Mouse (Mus musculus) MEL (cell line): ENCODE measurements around the gene Gm6793.

Experiments
- CTCF ChIP-seq, 3 experiments: IDR thresholded peaks in 2 of 3; conservative IDR thresholded peaks in 1 of 3; 2 replicates each; pipeline ENCODE4 v1.5.1; 2011 to 2012; ENCODE audit warnings: low read length in 3 of 3, low read depth in 2 of 3, mild to moderate bottlenecking in 2 of 3, improper control_type of control experiment in 1 of 3, inconsistent platforms in 1 of 3, mixed read lengths in 1 of 3, moderate library complexity in 1 of 3; ENCODE audit not compliant: control insufficient read depth in 1 of 3, insufficient read depth in 1 of 3, poor library complexity in 1 of 3, severe bottlenecking in 1 of 3
- E2F4 ChIP-seq: IDR thresholded peaks from 2 replicates; pipeline ENCODE4 v1.6.1; 2011; ENCODE audit warnings: low read depth, low read length, improper control_type of control experiment, borderline replicate concordance
- ELF1 ChIP-seq: IDR thresholded peaks from 2 replicates; pipeline ENCODE4 v1.6.1; 2014; ENCODE audit warnings: low read depth, mild to moderate bottlenecking, inconsistent platforms, low read length, improper control_type of control experiment, moderate library complexity
- GABPA ChIP-seq: IDR thresholded peaks from 2 replicates; pipeline ENCODE4 v1.6.1; 2012; ENCODE audit warnings: low read depth, mild to moderate bottlenecking, inconsistent platforms, low read length, improper control_type of control experiment, moderate library complexity
- GATA1 ChIP-seq: IDR thresholded peaks from 2 replicates; pipeline ENCODE4 v1.6.1; 2011; ENCODE audit warnings: low read depth, low read length, improper control_type of control experiment
- JUND ChIP-seq: IDR thresholded peaks from 2 replicates; pipeline ENCODE4 v1.6.1; 2011; ENCODE audit warnings: low read depth, mild to moderate bottlenecking, improper control_type of control experiment, low read length
- MAX ChIP-seq: IDR thresholded peaks from 2 replicates; pipeline ENCODE4 v1.6.1; 2011; ENCODE audit warnings: low read length, improper control_type of control experiment
- MEF2A ChIP-seq: IDR thresholded peaks from 2 replicates; pipeline ENCODE4 v1.6.1; 2014; ENCODE audit warnings: low read depth, mild to moderate bottlenecking, inconsistent platforms, low read length, improper control_type of control experiment; ENCODE audit not compliant: poor library complexity, insufficient replicate concordance, severe bottlenecking; ENCODE audit errors: extremely low read depth
- MYB ChIP-seq: IDR thresholded peaks from 2 replicates; pipeline ENCODE4 v1.6.1; 2011; ENCODE audit warnings: mild to moderate bottlenecking, low read depth, low read length, improper control_type of control experiment
- MYC ChIP-seq: IDR thresholded peaks from 2 replicates; pipeline ENCODE4 v1.6.1; 2011; ENCODE audit warnings: low read depth, mild to moderate bottlenecking, low read length, improper control_type of control experiment, moderate library complexity
- POLR2A ChIP-seq, 2 experiments: IDR thresholded peaks; 2 replicates each; pipeline ENCODE4 v1.6.1; 2011 to 2012; ENCODE audit warnings: low read length in 2 of 2, mild to moderate bottlenecking in 2 of 2, control low read depth in 1 of 2, improper control_type of control experiment in 1 of 2, low read depth in 1 of 2, moderate library complexity in 1 of 2; ENCODE audit not compliant: control insufficient read depth in 1 of 2, insufficient read depth in 1 of 2, poor library complexity in 1 of 2
- POLR2AphosphoS2 ChIP-seq: IDR thresholded peaks from 2 replicates; pipeline ENCODE4 v1.6.1; 2011; ENCODE audit warnings: low read length, improper control_type of control experiment
- USF2 ChIP-seq, 2 experiments: IDR thresholded peaks; 2 replicates each; pipeline ENCODE4 v1.6.1; 2011 to 2012; ENCODE audit warnings: improper control_type of control experiment in 2 of 2, low read length in 2 of 2, borderline replicate concordance in 1 of 2, inconsistent platforms in 1 of 2, low read depth in 1 of 2, mild to moderate bottlenecking in 1 of 2; ENCODE audit not compliant: insufficient read depth in 1 of 2
- ZNF384 ChIP-seq: IDR thresholded peaks from 2 replicates; pipeline ENCODE4 v1.6.1; 2012; ENCODE audit warnings: low read depth, mild to moderate bottlenecking, inconsistent platforms, low read length, improper control_type of control experiment

GRCm38 (mm10) chr8:112045182-112045581 lies 30.3 kb upstream of the Gm6793 start:
- TF ChIP-seq MAX (no peak), CTCF (IDR thresholded peaks at IDR 0.05 in 2 of 3, conservative IDR thresholded peaks at IDR 0.05 in 1 of 3; ENCODE audit: control insufficient read depth in 1 of 3, insufficient read depth in 1 of 3, low read depth in 2 of 3, low read length in 3 of 3, poor library complexity in 1 of 3, severe bottlenecking in 1 of 3) (peak; percentile 31 to 51 (median 39)), GABPA (no peak), POLR2AphosphoS2 (no peak), ZNF384 (no peak), GATA1 (no peak), MEF2A (no peak), MYB (no peak), JUND (no peak), ELF1 (no peak), MYC (no peak), USF2 (IDR thresholded peaks at IDR 0.05; ENCODE audit: borderline replicate concordance in 1 of 2, insufficient read depth in 1 of 2, low read depth in 1 of 2, low read length in 2 of 2) (no peak), POLR2A (IDR thresholded peaks at IDR 0.05; ENCODE audit: control insufficient read depth in 1 of 2, insufficient read depth in 1 of 2, low read depth in 1 of 2, low read length in 2 of 2, poor library complexity in 1 of 2) (no peak), E2F4 (no peak)
